Mouse (Mus musculus) heart, postnatal 0 days (tissue): ENCODE measurements around the gene Sgk1.

Experiments
- CTCF ChIP-seq: IDR thresholded peaks from 2 replicates; pipeline ENCODE4 v1.5.1; 2016; ENCODE audit warnings: antibody characterized with exemption, control low read depth, low read depth
- EP300 ChIP-seq: IDR thresholded peaks from 2 replicates; pipeline ENCODE4 v1.6.1; 2016; ENCODE audit warnings: antibody characterized with exemption, low read depth

- no peak for TF ChIP-seq CTCF
- TF ChIP-seq EP300, result no peak
Observed at GRCm38 (mm10) chr10:21833757-21834156, 48.2 kb upstream of the Sgk1 start.
